Mouse (Mus musculus) forebrain, embryonic 13.5 days (tissue): Measurements from ENCODE around the gene Nup205. TPM values are rescaled to one million over a fixed set of nuclear protein-coding genes. Genes with fewer than 3 reads are reported as not detected.
A peak's percentile ranks its signal among the peaks of the same experiment; 100 is the strongest.

Experiments
- ATAC-seq: fragments of 200-750 bp; cut with Nextera tagmentation; 2 replicates; pipeline ENCODE4 v1.8.0; 2017
- H3K27ac ChIP-seq: fragments of 300-500 bp; sonication (generic); 2 replicates; pipeline ENCODE4 v1.5.1; 2015; ENCODE audit warnings: inconsistent platforms, mild to moderate bottlenecking, moderate library complexity
- H3K27me3 ChIP-seq: fragments of 300-500 bp; sonication (generic); 2 replicates; pipeline ENCODE4 v1.6.1; 2015; ENCODE audit warnings: mild to moderate bottlenecking, inconsistent platforms
- H3K36me3 ChIP-seq: fragments of 300-500 bp; sonication (generic); 2 replicates; pipeline ENCODE4 v1.6.1; 2015; ENCODE audit warnings: mild to moderate bottlenecking, inconsistent platforms; ENCODE audit not compliant: poor library complexity, severe bottlenecking
- H3K4me1 ChIP-seq: fragments of 300-500 bp; sonication (generic); 2 replicates; pipeline ENCODE4 v1.6.1; 2015; ENCODE audit warnings: inconsistent platforms
- H3K4me2 ChIP-seq: fragments of 300-500 bp; sonication (generic); 2 replicates; pipeline ENCODE4 v1.6.1; 2015; ENCODE audit warnings: inconsistent platforms, mild to moderate bottlenecking, moderate library complexity
- H3K4me3 ChIP-seq: fragments of 300-500 bp; sonication (generic); 2 replicates; pipeline ENCODE4 v1.5.1; 2015; ENCODE audit warnings: mild to moderate bottlenecking, inconsistent platforms
- H3K9ac ChIP-seq: fragments of 300-500 bp; sonication (generic); 2 replicates; pipeline ENCODE4 v1.6.1; 2015; ENCODE audit warnings: mild to moderate bottlenecking, inconsistent platforms
- H3K9me3 ChIP-seq: fragments of 300-500 bp; sonication (generic); replicated peaks from 2 replicates; pipeline ENCODE4 v1.6.1; 2016; ENCODE audit warnings: inconsistent platforms
- WGBS: fragments of 180-500 bp; shearing (Covaris S2); methylation state at CpG from one replicate; pipeline ENCODE4 v1.1.7; 2015; 5-methylcytosine and 5-hydroxymethylcytosine counted together
- polyA plus RNA-seq: library from polyadenylated mRNA; unstranded; fragments of >200 nt; fragmentation: Nextera tagmentation; extraction: Ambion mirVana; gene quantifications from 2 replicates; pipeline ENCODE4 v1.2.1, GENCODE M21; 2015

Gene Nup205
- polyA plus RNA-seq, 1 experiment from 2014 or later, result 34.0 TPM

- Histone ChIP-seq H3K4me2 (no peak overlapping the region), H3K9me3 (no peaks in the 10 kb centered on the region), H3K4me3 (no peak overlapping the region), H3K4me1 (no peaks in the 10 kb centered on the region), H3K27me3 (no peaks in the 10 kb centered on the region), H3K36me3 (no peaks in the 10 kb centered on the region), H3K27ac (no peak overlapping the region), H3K9ac (no peak overlapping the region)
- ATAC-seq, result no peak
- 80% methylated on average over 13 of the region's 13 CpGs for WGBS
Observed at GRCm38 (mm10) chr6:35269643-35270042, 92.4 kb downstream of the Nup205 start.

- Histone ChIP-seq H3K4me1 (no peaks in the 10 kb centered on the region), H3K4me2 (no peak overlapping the region), H3K9me3 (no peaks in the 10 kb centered on the region), H3K27me3 (no peaks in the 10 kb centered on the region), H3K4me3 (no peak overlapping the region), H3K36me3 (no peaks in the 10 kb centered on the region), H3K9ac (no peak overlapping the region), H3K27ac (no peak overlapping the region)
- 78% methylated on average over 12 of the region's 12 CpGs for WGBS
- ATAC-seq, result 0 out of 2 replicates have a peak, but pooled peaks have one; percentile 21
Observed at GRCm38 (mm10) chr6:35271094-35271855, 94.1 kb downstream of the Nup205 start.

- H3K9ac ChIP-seq, result no peak overlapping the region
- no peak overlapping the region for H3K4me2 ChIP-seq
- H3K9me3 ChIP-seq, result no peaks in the 10 kb centered on the region
- H3K27me3 ChIP-seq, result no peaks in the 10 kb centered on the region
- no peak overlapping the region for H3K4me3 ChIP-seq
- no peaks in the 10 kb centered on the region for H3K36me3 ChIP-seq
- no peak for ATAC-seq
- no peaks in the 10 kb centered on the region for H3K4me1 ChIP-seq
- H3K27ac ChIP-seq, result no peak overlapping the region
- WGBS, result 86% methylated on average over 20 of the region's 20 CpGs
Observed at GRCm38 (mm10) chr6:35271868-35272765, 94.9 kb downstream of the Nup205 start.

DNA sequence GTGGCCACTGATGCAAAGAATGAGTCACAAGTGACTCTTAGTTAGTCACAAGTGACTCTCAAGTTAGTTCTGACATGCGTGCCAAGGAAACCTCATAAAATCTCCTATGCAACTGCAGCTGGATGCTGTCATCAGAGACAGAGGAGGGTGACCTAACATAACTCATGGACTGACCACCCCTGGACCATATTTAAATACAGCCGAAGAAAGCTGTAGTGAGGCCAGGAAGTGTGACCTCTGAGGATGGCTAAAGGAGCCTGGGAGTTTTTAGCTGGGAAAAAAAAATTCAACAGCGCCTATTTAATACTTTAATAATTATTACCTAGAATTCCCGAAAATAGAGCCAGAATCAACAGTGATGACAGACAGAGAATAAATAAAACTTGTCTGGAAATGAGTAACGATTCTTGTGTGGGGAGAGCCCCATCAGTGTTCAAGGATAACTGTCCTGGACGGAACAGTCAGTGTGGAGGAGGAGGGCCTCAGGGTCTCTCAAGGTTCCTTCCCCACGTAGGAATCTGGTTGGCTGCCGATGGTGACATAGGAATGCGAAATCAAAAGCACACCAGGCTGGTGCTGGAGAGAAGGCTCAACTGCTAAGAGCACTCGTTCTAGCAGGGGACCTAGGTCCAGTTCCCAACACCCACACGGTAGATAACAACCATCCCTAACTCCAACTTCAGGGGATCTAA is 96.3 kb downstream of the Nup205 start:
- H3K4me2 ChIP-seq, result no peak overlapping the region
- 87% methylated on average over 11 of the region's 11 CpGs for whole genome bisulfite sequencing
- H3K27me3 ChIP-seq, result no peaks in the 10 kb centered on the region
- no peaks in the 10 kb centered on the region for H3K9me3 ChIP-seq
- no peak overlapping the region for H3K9ac ChIP-seq
- H3K27ac ChIP-seq, result no peak overlapping the region
- ATAC-seq, result no peak
- no peaks in the 10 kb centered on the region for H3K36me3 ChIP-seq
- H3K4me1 ChIP-seq, result no peaks in the 10 kb centered on the region
- no peak overlapping the region for H3K4me3 ChIP-seq

GRCm38 (mm10) chr6:35277903-35278587 is 100.8 kb downstream of the Nup205 start:
- Histone ChIP-seq H3K4me3 (no peak overlapping the region), H3K4me2 (no peak overlapping the region), H3K9ac (no peak overlapping the region), H3K27me3 (no peaks in the 10 kb centered on the region), H3K27ac (no peak overlapping the region), H3K4me1 (no peaks in the 10 kb centered on the region), H3K9me3 (no peaks in the 10 kb centered on the region), H3K36me3 (no peaks in the 10 kb centered on the region)
- no peak for ATAC-seq
- 72% methylated on average over 10 of the region's 10 CpGs for WGBS

- no peaks in the 10 kb centered on the region for H3K9me3 ChIP-seq
- no peak overlapping the region for H3K4me2 ChIP-seq
- ATAC-seq, result no peak
- no peak overlapping the region for H3K27ac ChIP-seq
- no peak overlapping the region for H3K4me3 ChIP-seq
- H3K4me1 ChIP-seq, result no peaks in the 10 kb centered on the region
- 81% methylated on average over 10 of the region's 10 CpGs for WGBS
- H3K36me3 ChIP-seq, result no peaks in the 10 kb centered on the region
- no peak overlapping the region for H3K9ac ChIP-seq
- H3K27me3 ChIP-seq, result no peaks in the 10 kb centered on the region
Observed at GRCm38 (mm10) chr6:35279306-35279705, 102.1 kb downstream of the Nup205 start.

DNA sequence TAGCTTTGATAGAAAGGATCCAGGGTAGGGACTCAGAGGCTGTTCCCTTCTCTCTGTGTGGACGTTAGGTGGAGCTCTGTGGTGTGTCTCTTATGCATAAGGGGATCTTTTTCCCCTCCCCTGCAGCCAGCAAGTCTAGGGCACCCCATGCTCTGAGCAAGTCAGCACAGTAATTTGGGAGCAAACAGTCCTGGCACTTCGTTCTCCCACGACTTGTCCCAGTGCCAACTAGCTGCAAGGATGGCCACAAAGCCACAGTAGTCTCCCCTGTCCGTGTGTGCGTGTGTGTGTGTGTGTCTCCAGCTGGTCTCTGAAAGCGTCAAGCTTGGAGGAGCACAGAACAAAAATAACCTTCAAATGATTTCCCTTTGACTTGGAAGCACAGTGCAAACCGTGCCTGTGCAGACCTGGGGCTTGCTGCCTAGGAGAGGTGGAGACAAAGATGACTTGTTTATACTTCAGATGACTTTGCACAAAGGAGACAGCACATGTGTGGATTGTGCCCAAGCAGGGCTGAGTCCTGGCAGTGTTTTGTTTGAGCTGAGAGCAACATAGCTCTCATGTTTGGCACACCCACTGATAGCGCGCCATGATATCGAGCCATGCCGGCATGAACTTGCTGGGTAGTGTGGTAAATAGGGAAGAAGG is 111.0 kb downstream of the Nup205 start:
- no peak overlapping the region for H3K27ac ChIP-seq
- no peaks in the 10 kb centered on the region for H3K36me3 ChIP-seq
- H3K4me1 ChIP-seq, result peaks cover 13% of the 10 kb centered on the region
- ATAC-seq, result peak; percentile 30
- H3K27me3 ChIP-seq, result no peaks in the 10 kb centered on the region
- no peak overlapping the region for H3K9ac ChIP-seq
- H3K4me2 ChIP-seq, result no peak overlapping the region
- WGBS, result 71% methylated on average over 11 of the region's 11 CpGs
- H3K9me3 ChIP-seq, result no peaks in the 10 kb centered on the region
- H3K4me3 ChIP-seq, result no peak overlapping the region

GRCm38 (mm10) chr6:35288920-35289319 is 111.7 kb downstream of the Nup205 start:
- no peak overlapping the region for H3K27ac ChIP-seq
- 6% methylated on average over 7 of the region's 7 CpGs for WGBS
- peak; percentile 16; the same call in 1 of the 2 replicates for ATAC-seq

DNA sequence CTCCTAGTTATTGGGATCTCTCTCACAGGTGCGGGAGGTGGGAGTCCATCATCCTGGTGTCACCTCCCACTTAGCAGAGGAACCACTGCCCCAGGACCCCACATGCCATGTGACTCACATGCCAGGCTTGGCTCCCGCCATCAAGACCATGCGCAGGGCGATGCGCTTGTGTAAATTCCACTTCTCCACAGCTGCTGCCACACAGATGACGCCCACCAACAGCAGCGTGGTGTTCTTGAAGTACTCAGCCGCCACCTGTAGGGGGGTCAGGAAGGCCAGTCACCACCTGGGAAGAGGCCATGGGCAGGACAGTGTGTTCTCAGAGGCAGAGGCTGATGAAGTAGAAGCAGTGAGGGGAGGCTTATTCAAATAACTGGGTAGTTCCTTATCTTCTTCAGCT is 112.5 kb downstream of the Nup205 start:
- Histone ChIP-seq H3K4me3 (no peak overlapping the region), H3K4me1 (peaks cover 13% of the 10 kb centered on the region), H3K4me2 (no peak overlapping the region), H3K36me3 (no peaks in the 10 kb centered on the region), H3K27ac (no peak overlapping the region), H3K9ac (no peak overlapping the region), H3K9me3 (no peaks in the 10 kb centered on the region), H3K27me3 (no peaks in the 10 kb centered on the region)
- no peak for ATAC-seq
- 93% methylated on average over 8 of the region's 8 CpGs for WGBS

More at GRCm38 (mm10) chr6:35288920-35289319, 111.7 kb downstream of the Nup205 start:
- Histone ChIP-seq H3K4me3 (no peak overlapping the region), H3K9me3 (no peaks in the 10 kb centered on the region), H3K9ac (no peak overlapping the region), H3K4me2 (no peak overlapping the region), H3K27me3 (no peaks in the 10 kb centered on the region), H3K36me3 (no peaks in the 10 kb centered on the region), H3K4me1 (peaks cover 13% of the 10 kb centered on the region)

GRCm38 (mm10) chr6:35294964-35295363 is 117.7 kb downstream of the Nup205 start:
- no peaks in the 10 kb centered on the region for H3K9me3 ChIP-seq
- no peak overlapping the region for H3K4me3 ChIP-seq
- H3K27ac ChIP-seq, result no peak overlapping the region
- WGBS, result 89% methylated on average over 2 of the region's 2 CpGs
- H3K27me3 ChIP-seq, result no peaks in the 10 kb centered on the region
- ATAC-seq, result no peak
- no peaks in the 10 kb centered on the region for H3K4me1 ChIP-seq
- H3K36me3 ChIP-seq, result no peaks in the 10 kb centered on the region
- H3K4me2 ChIP-seq, result no peak overlapping the region
- no peak overlapping the region for H3K9ac ChIP-seq

DNA sequence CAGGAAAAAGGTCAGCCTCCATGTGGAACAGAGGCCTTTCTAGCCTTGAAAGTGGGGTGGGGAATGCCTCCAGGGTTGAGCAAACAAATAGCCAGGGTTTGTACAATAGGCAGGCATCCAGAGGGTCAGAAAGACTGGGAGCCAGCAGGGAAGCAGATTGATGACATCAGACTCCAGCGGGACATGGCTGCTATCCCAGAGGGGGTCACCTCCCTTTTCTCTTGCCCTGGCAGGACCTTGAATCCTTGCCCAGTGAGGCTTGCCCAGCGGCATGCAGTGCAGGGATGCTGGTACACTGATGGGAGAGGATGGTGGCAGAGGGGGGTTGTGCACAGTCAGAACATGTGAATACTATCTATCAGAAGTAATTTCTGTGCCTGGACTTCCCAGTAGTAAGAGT is 119.8 kb downstream of the Nup205 start:
- Histone ChIP-seq H3K4me1 (no peaks in the 10 kb centered on the region), H3K9ac (no peak overlapping the region), H3K9me3 (no peaks in the 10 kb centered on the region), H3K4me3 (no peak overlapping the region), H3K36me3 (no peaks in the 10 kb centered on the region), H3K4me2 (no peak overlapping the region), H3K27ac (no peak overlapping the region), H3K27me3 (no peaks in the 10 kb centered on the region)
- no peak for ATAC-seq
- WGBS, result 25% methylated on average over 2 of the region's 2 CpGs
